Mouse (Mus musculus) hematopoietic stem cell, adult 5-6 weeks (primary cell): ENCODE measurements around the gene Papss1. TPM values are rescaled to one million over a fixed set of nuclear protein-coding genes. Genes with fewer than 3 reads are reported as not detected.

ENCODE experiments used
- ATAC-seq, 2 experiments: fragments of 125-278 bp in 1 of 2; replicated peaks in 1 of 2; 2 replicates each; pipeline ENCODE4 v1.8.0; 2016 to 2017; ENCODE audit warnings: inconsistent platforms in 2 of 2, mild to moderate bottlenecking in 2 of 2, moderate number of reproducible peaks in 2 of 2, low read depth in 1 of 2, moderate TSS enrichment in 1 of 2; ENCODE audit not compliant: low FRiP score in 2 of 2, poor library complexity in 2 of 2, severe bottlenecking in 2 of 2, insufficient read depth in 1 of 2, low TSS enrichment in 1 of 2
- total RNA-seq: library from RNA; stranded (forward); fragments of 172-1452, 232-1000 nt; gene quantifications from 2 replicates; pipeline ENCODE4 v1.2.3, GENCODE M21; 2017

Papss1 gene
- total RNA-seq, 1 experiment from 2014 or later: 37.3 TPM

- no peak for ATAC-seq
Measured at GRCm38 (mm10) chr3:131660629-131661028, 96.1 kb downstream of the Papss1 start.

GRCm38 (mm10) chr3:131662589-131663148 lies 98.1 kb downstream of the Papss1 start:
- ATAC-seq: no peak

- ATAC-seq: no peak
Measured at GRCm38 (mm10) chr3:131669910-131670309, 105.3 kb downstream of the Papss1 start.

- ATAC-seq: no peak
Measured at GRCm38 (mm10) chr3:131686106-131686505, 121.5 kb downstream of the Papss1 start.

GRCm38 (mm10) chr3:131689949-131690348 lies 125.4 kb downstream of the Papss1 start:
- ATAC-seq: no peak

GRCm38 (mm10) chr3:131690543-131690942 lies 126.0 kb downstream of the Papss1 start:
- ATAC-seq: no peak

- ATAC-seq: no peak
Measured at GRCm38 (mm10) chr3:131691202-131691601, 126.6 kb downstream of the Papss1 start.

Other genes with a start within 250 kb of the Papss1 start
- 1.3 and 8.7 TPM in 2 replicates for gene Sgms2, start 73.4 kb upstream of the Papss1 start, total RNA-seq